Mouse (Mus musculus) C2C12 (cell line): Measurements from ENCODE around the gene Arsk. TPM values are rescaled to one million over a fixed set of nuclear protein-coding genes. Genes with fewer than 3 reads are reported as not detected.

Source experiments
- H3K27me3 ChIP-seq: one replicate; pipeline ENCODE4 v1.6.1; 2011; ENCODE audit not compliant: control insufficient read depth, insufficient read depth, insufficient read length
- H3K36me3 ChIP-seq: one replicate; pipeline ENCODE4 v1.6.1; 2011; ENCODE audit not compliant: control insufficient read depth, insufficient read depth
- H3K4me3 ChIP-seq: one replicate; pipeline ENCODE4 v1.5.1; 2011; ENCODE audit warnings: mild to moderate bottlenecking, control low read depth; ENCODE audit not compliant: poor library complexity, insufficient read depth, severe bottlenecking
- H3K79me2 ChIP-seq: one replicate; pipeline ENCODE4 v1.6.1; 2011; ENCODE audit not compliant: control insufficient read depth, insufficient read depth
- H3K79me3 ChIP-seq: one replicate; pipeline ENCODE4 v1.6.1; 2011; ENCODE audit warnings: low read depth, control low read depth
- H3ac ChIP-seq: one replicate; pipeline ENCODE3; 2011; ENCODE audit warnings: low read depth; ENCODE audit not compliant: control insufficient read depth, insufficient read length
- CEBPB ChIP-seq: IDR thresholded peaks from one replicate; pipeline ENCODE4 v1.6.1; 2011; ENCODE audit warnings: low read depth, mild to moderate bottlenecking, control low read depth, moderate library complexity
- CTCF ChIP-seq: IDR thresholded peaks from one replicate; pipeline ENCODE4 v1.5.1; 2011; ENCODE audit not compliant: control insufficient read depth, insufficient read depth, insufficient read length
- FOSL1 ChIP-seq: IDR thresholded peaks from one replicate; pipeline ENCODE4 v1.8.0; 2011; ENCODE audit warnings: mild to moderate bottlenecking, low read length; ENCODE audit not compliant: poor library complexity, insufficient read depth, severe bottlenecking
- MAX ChIP-seq: IDR thresholded peaks from one replicate; pipeline ENCODE4 v1.6.1; 2011; ENCODE audit warnings: mild to moderate bottlenecking, control low read depth
- MYOD1 ChIP-seq: IDR thresholded peaks from one replicate; pipeline ENCODE4 v1.6.1; 2011; ENCODE audit warnings: low read depth; ENCODE audit not compliant: control insufficient read depth, insufficient read length
- MYOG ChIP-seq: IDR thresholded peaks from one replicate; pipeline ENCODE4 v1.6.1; 2011; ENCODE audit not compliant: control insufficient read depth, insufficient read length; ENCODE audit errors: extremely low read depth
- USF1 ChIP-seq: IDR thresholded peaks from one replicate; pipeline ENCODE4 v1.6.1; 2011; ENCODE audit warnings: low read depth, mild to moderate bottlenecking, control low read depth, moderate library complexity
- polyA plus RNA-seq: library from polyadenylated mRNA; unstranded; fragments of >200 nt; fragmentation: generic; extraction: Trizol; gene quantifications from one replicate; pipeline ENCODE4 v1.2.1, GENCODE M21; 2012; ENCODE audit warnings: missing spikeins

Gene Arsk
- polyA plus RNA-seq, 1 experiment = 3.4 TPM

DNA sequence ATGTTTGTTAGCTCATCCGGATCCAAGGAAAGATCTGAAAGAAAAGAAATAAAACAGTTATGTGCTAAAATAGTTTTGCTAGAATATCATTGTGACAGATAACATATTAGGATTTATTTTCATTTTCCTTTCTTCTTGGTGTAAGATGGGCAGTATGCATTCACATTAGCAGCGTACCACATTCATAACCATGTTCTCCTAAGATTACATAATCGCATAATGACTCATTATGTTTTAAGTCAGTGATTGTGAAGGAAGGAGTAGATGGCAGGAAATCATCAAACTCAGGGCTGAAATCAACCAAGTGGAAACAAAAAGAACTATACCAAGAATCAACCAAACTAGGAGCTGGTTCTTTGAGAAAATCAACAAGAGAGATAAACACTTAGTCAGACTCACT lies 35.9 kb downstream of the Arsk start:
- Histone ChIP-seq H3K79me3 (no peaks in the 10 kb centered on the region), H3K27me3 (no peaks in the 10 kb centered on the region), H3K79me2 (no peaks in the 10 kb centered on the region), H3K36me3 (peaks cover 7% of the 10 kb centered on the region), H3K4me3 (no peak overlapping the region), H3ac (no peak overlapping the region)
- no peak for TF ChIP-seq CEBPB
- no peak for TF ChIP-seq MYOD1
- no peak for TF ChIP-seq MYOG
- no peak for TF ChIP-seq CTCF
- TF ChIP-seq MAX = no peak
- TF ChIP-seq USF1 = no peak

DNA sequence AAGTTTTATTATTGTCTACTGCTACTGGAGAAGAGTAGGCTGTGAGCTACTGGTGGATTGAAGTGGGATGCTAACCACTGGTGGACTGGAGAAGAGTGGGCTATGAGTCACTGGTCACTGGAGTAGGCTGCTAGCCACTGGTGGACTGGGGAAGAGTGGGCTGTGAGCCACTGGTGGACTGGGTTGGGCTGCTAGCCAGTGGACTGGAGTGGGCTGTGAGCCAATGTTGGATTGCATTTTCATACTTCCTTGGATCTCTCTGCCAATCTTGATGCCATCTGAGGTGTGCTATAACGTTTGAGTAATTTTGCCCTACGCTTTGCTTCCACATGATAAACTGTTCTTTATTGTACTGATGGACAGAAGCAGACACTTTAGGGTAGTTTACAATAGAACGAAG lies 36.3 kb downstream of the Arsk start:
- Histone ChIP-seq H3K36me3 (peaks cover 7% of the 10 kb centered on the region), H3K27me3 (no peaks in the 10 kb centered on the region), H3K79me3 (no peaks in the 10 kb centered on the region), H3K4me3 (no peak overlapping the region), H3K79me2 (no peaks in the 10 kb centered on the region), H3ac (no peak overlapping the region)
- TF ChIP-seq MYOD1 (no peak), MAX (no peak), USF1 (no peak), MYOG (no peak), FOSL1 (no peak), CTCF (no peak)

DNA sequence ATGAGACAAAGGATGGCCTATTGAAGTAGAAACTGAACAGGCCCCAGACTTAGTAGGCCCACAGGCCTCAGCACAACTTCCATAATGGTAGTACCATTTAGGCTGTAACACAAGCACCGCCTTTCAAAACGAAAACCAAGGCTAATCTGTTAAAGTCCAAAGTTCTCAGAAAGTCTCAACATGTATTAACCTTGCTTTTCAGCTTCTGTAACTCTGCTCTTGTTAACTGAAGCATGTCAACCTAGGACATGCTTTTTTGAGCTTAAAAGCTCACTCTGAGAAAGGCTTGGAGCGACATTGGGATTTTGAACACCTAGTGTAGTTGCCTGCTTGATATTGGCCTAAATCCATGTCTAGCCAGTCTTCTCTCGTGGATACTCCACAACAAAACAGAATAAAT lies 38.9 kb downstream of the Arsk start:
- Histone ChIP-seq H3ac (no peak overlapping the region), H3K27me3 (peaks cover 6% of the 10 kb centered on the region), H3K79me3 (no peaks in the 10 kb centered on the region), H3K36me3 (no peaks in the 10 kb centered on the region), H3K79me2 (no peaks in the 10 kb centered on the region), H3K4me3 (no peak overlapping the region)
- TF ChIP-seq MYOD1 (no peak), FOSL1 (no peak), CTCF (no peak), CEBPB (no peak), USF1 (no peak), MAX (no peak), MYOG (no peak)

DNA sequence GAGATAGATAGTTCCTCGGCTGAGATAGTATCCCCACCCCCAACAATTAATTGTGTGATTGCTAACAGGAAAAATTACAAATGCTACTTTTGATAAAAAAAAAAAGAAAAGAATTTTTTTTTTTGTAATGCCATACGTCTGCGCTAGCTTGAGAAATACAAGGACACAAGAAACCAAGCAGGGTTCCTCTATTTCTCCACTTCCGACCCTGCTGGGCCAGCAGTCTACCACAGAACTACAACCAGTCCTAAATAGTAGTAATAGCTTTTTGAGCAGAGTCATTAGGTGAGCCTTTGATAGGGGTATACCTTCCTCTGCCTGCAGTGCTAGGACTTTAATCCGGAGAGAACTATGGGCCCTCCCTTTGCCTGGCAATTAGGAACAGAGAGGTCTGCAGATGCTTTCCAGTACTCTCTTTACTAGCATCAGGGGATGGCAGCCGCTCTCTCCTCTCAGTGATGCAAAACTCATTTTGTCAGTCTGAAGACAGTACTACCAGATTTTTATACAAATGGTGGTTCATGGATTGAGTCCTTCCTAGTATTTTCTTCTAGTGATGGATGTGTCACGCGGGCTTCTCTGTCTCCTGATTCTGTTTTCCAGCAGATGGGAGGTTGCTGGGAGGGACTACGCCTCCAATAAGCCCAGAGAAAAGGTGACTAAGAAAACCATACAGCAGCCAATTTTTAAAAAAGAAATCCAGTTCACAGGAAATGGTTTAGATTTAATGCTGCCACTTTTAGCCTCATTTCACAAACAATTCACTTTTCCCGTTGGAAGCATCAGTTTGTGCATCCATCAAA lies 41.0 kb downstream of the Arsk start:
- peaks cover 6% of the 10 kb centered on the region for H3K27me3 ChIP-seq
- no peak overlapping the region for H3K4me3 ChIP-seq
- H3ac ChIP-seq = no peak overlapping the region
- no peaks in the 10 kb centered on the region for H3K79me3 ChIP-seq
- H3K36me3 ChIP-seq = no peaks in the 10 kb centered on the region
- TF ChIP-seq USF1 = no peak
- no peak for TF ChIP-seq MYOD1
- no peak for TF ChIP-seq CTCF
- no peak for TF ChIP-seq MYOG
- no peak for TF ChIP-seq CEBPB
- TF ChIP-seq MAX = no peak
- no peak for TF ChIP-seq FOSL1
- no peaks in the 10 kb centered on the region for H3K79me2 ChIP-seq

DNA sequence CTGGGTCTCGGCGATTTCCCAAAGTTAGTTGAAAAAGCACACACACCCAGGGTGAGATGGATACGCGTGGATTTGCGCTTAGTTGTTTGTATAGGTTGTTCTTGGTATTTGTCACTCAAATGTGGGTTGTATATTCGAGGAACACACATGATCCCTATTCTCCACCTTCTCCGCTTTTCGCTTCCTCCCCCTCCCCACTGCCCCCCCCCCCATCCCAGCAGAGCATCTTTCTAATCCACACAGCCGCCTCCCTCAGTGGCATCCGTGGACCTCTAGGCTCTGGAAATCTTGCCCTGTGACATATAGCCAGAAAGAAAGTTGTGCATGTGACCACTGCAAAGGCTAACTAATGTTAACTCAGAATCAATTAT lies 41.6 kb downstream of the Arsk start, which contains the start of gene Gpr150:
Gpr150 (minus strand) TSS at position 101 of the 371 bp plus-strand sequence.
- Histone ChIP-seq H3K36me3 (no peaks in the 10 kb centered on the region), H3K79me3 (no peaks in the 10 kb centered on the region), H3K27me3 (peaks cover 6% of the 10 kb centered on the region), H3ac (no peak within 1 kb of the TSS), H3K4me3 (no peak within 1 kb of the TSS), H3K79me2 (no peaks in the 10 kb centered on the region)
- TF ChIP-seq MYOG = no peak
- TF ChIP-seq CEBPB = no peak
- TF ChIP-seq USF1 = no peak
- no peak for TF ChIP-seq MAX
- TF ChIP-seq FOSL1 = no peak
- no peak for TF ChIP-seq CTCF
- TF ChIP-seq MYOD1 = no peak

DNA sequence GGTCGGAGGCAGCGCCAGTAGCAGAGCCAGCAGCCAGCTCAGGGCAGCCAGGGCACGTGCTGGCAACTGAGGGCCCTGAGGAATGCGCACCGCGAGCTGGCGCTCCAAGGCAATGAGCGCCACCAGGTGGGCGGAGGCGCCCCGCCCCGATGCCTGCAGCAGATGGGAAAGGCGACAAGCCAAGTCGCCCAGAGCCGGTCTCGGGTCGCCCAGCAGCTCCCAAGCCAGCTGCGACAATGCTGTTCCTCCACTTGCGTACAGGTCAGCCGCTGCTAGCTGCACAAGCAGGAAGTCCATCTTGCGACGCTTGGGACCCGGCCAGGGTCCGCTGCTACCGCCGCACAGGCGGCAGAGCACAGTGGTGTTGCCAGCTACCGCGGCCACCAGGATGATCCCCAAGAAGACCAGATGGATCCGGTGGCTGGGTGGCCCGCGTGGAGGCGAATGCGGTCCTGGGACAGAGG lies 42.2 kb downstream of the Arsk start:
- TF ChIP-seq CTCF = peak; percentile 42
- TF ChIP-seq MAX = no peak
- Histone ChIP-seq H3K4me3 (no peak overlapping the region), H3K27me3 (peaks cover 6% of the 10 kb centered on the region), H3K79me2 (no peaks in the 10 kb centered on the region), H3K79me3 (no peaks in the 10 kb centered on the region), H3K36me3 (no peaks in the 10 kb centered on the region), H3ac (no peak overlapping the region)
